Mouse (Mus musculus): Measurements from ENCODE around the gene Spata45. TPM values are rescaled to one million over a fixed set of nuclear protein-coding genes. Genes with fewer than 3 reads are reported as not detected.
"Not testable (repeated sequence)": the region's sequence is repeated elsewhere in the genome, so short reads cannot be mapped to it uniquely, and the experiment has no call there.

The Spata45 gene
- polyA plus RNA-seq, 1 experiment from 2014 or later, result not detected

DNA sequence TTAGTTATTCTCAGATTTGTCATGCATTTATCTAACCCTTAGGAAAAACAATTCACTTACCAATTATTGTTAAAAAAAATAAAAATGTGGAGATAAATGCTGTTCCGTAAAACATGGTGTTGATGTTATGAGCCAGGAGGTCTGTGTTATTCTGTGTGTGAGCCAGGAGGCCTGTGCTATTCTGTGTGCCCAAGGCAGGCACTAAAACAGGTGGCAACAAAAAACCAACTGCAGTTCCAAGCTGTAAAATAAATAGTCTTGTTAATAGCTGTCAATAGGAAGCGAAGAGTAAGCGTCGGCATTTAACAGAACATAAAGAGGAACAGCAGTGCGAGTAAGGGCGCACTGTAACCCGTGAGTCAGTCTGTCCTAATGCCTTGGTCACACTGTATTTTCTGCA is 15.4 kb upstream of the Spata45 start:
- H3K9me3 ChIP-seq (replicated peaks), result no peaks in the 10 kb centered on the region
- whole genome bisulfite sequencing, result 70% methylated on average over 7 of the region's 7 CpGs

GRCm38 (mm10) chr1:191023140-191023539 is 13.3 kb upstream of the Spata45 start:
- no peak overlapping the region for H3K27ac ChIP-seq (replicated peaks)
- no peaks in the 10 kb centered on the region for H3K9me3 ChIP-seq (replicated peaks)
- peaks cover 18% of the 10 kb centered on the region for H3K4me1 ChIP-seq
- H3K27me3 ChIP-seq, result no peaks in the 10 kb centered on the region
- ATAC-seq (ENCODE audit: insufficient number of reproducible peaks, low FRiP score, low TSS enrichment, low read depth), result no peak
- H3K9ac ChIP-seq, result no peak overlapping the region
- 0 out of 2 replicates have a peak, but pooled peaks cover 6% of the 10 kb centered on the region for H3K36me3 ChIP-seq
- WGBS, result 62% methylated on average over 2 of the region's 2 CpGs
- no peak overlapping the region for H3K4me3 ChIP-seq (replicated peaks)
- H3K4me2 ChIP-seq (replicated peaks), result no peak overlapping the region

More for the DNA sequence above, 15.4 kb upstream of the Spata45 start:
- Histone ChIP-seq H3K27ac (replicated peaks) (peak overlapping the region; percentile 23; the same call in 1 of the 2 replicates), H3K4me1 (peaks cover 11% of the 10 kb centered on the region; the same call in 1 of the 2 replicates), H3K4me2 (replicated peaks) (no peak overlapping the region), H3K4me3 (replicated peaks) (no peak overlapping the region), H3K27me3 (no peaks in the 10 kb centered on the region), H3K36me3 (peaks cover 12% of the 10 kb centered on the region; the same call in 1 of the 2 replicates), H3K9ac (no peak overlapping the region)
- no peak for ATAC-seq (ENCODE audit: insufficient number of reproducible peaks, low FRiP score, low TSS enrichment, low read depth)

GRCm38 (mm10) chr1:191023806-191024205 is 12.6 kb upstream of the Spata45 start:
- H3K4me2 ChIP-seq (replicated peaks); H3K27ac ChIP-seq (replicated peaks); H3K27me3 ChIP-seq; H3K9ac ChIP-seq; H3K4me3 ChIP-seq (replicated peaks); H3K9me3 ChIP-seq (replicated peaks); ATAC-seq (ENCODE audit: insufficient number of reproducible peaks, low FRiP score, low TSS enrichment, low read depth); H3K36me3 ChIP-seq: not testable (repeated sequence)
- peaks cover 18% of the 10 kb centered on the region for H3K4me1 ChIP-seq
- 92% methylated on average over 5 of the region's 6 CpGs for WGBS

GRCm38 (mm10) chr1:191025016-191026012 is 11.1 kb upstream of the Spata45 start:
- no peaks in the 10 kb centered on the region for H3K27me3 ChIP-seq
- ATAC-seq (ENCODE audit: insufficient number of reproducible peaks, low FRiP score, low TSS enrichment, low read depth), result peak; percentile 40; the same call in 1 of the 2 replicates
- peak overlapping the region; percentile 86 for H3K27ac ChIP-seq (replicated peaks)
- H3K9ac ChIP-seq, result peak overlapping the region; percentile 65
- H3K4me2 ChIP-seq (replicated peaks), result peak overlapping the region; percentile 89
- no peaks in the 10 kb centered on the region for H3K9me3 ChIP-seq (replicated peaks)
- H3K36me3 ChIP-seq, result 0 out of 2 replicates have a peak, but pooled peaks cover 6% of the 10 kb centered on the region
- 2% methylated on average over 69 of the region's 69 CpGs for WGBS
- peak overlapping the region; percentile 67 for H3K4me3 ChIP-seq (replicated peaks)
- H3K4me1 ChIP-seq, result peaks cover 18% of the 10 kb centered on the region

DNA sequence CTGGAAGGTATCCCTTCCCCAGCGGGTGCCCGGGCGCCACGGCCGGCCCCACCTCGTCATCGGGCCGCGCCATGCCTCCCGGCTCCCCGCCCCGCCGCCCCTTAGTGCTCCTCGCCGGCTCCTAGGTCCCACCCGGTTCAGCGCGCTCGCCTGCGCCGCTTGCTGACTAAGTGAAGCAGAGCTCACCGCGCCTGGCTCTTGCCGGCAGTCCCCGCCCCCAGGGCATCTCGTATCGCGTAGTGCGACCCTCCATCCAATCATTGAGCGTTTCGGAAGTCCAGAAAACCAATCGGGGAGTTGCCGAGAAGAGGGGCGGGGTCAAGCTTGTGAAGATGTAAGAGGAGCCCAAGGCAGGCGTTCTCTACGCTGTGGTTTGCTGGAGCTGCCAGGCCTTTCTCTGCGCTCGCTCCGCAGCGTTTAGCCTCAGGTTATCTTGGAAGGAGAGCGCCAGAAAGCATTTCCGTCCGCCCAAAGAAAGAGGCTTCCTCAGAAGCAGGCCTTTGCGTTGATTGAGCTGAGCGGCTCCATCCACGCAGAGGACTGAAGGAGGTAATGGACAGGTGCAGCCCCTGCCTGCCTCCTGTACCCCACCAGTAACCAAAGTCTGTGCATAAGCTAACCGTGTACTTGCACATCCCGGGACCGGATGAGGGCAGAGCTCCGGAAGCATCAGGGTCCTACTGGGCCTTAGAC is 10.3 kb upstream of the Spata45 start, which contains the start of gene Flvcr1:
TSS of gene Flvcr1 (minus strand) at position 138 of the 693 bp plus-strand sequence.
- Histone ChIP-seq H3K27ac (replicated peaks) (peak within 1 kb of the TSS; percentile 86), H3K9me3 (replicated peaks) (no peaks in the 10 kb centered on the region), H3K9ac (peak within 1 kb of the TSS; percentile 65), H3K4me3 (replicated peaks) (peak within 1 kb of the TSS; percentile 67), H3K4me1 (peaks cover 18% of the 10 kb centered on the region), H3K4me2 (replicated peaks) (peak within 1 kb of the TSS; percentile 89), H3K27me3 (no peaks in the 10 kb centered on the region), H3K36me3 (0 out of 2 replicates have a peak, but pooled peaks cover 6% of the 10 kb centered on the region)
- under 1% methylated on average over 50 of the region's 50 CpGs for WGBS
- peak; percentile 99 for ATAC-seq (ENCODE audit: insufficient number of reproducible peaks, low FRiP score, low TSS enrichment, low read depth)

GRCm38 (mm10) chr1:191030182-191030581 is 6.3 kb upstream of the Spata45 start:
- peaks cover 11% of the 10 kb centered on the region for H3K4me1 ChIP-seq
- H3K4me3 ChIP-seq (replicated peaks), result no peak overlapping the region
- WGBS, result 53% methylated on average over 10 of the region's 10 CpGs
- H3K4me2 ChIP-seq (replicated peaks), result no peak overlapping the region
- no peak overlapping the region for H3K27ac ChIP-seq (replicated peaks)
- H3K9me3 ChIP-seq (replicated peaks), result no peaks in the 10 kb centered on the region
- ATAC-seq (ENCODE audit: insufficient number of reproducible peaks, low FRiP score, low TSS enrichment, low read depth), result no peak
- H3K27me3 ChIP-seq, result no peaks in the 10 kb centered on the region
- H3K36me3 ChIP-seq, result no peaks in the 10 kb centered on the region
- no peak overlapping the region for H3K9ac ChIP-seq

GRCm38 (mm10) chr1:191030922-191031425 is 5.5 kb upstream of the Spata45 start:
- H3K36me3 ChIP-seq; H3K9ac ChIP-seq; ATAC-seq (ENCODE audit: insufficient number of reproducible peaks, low FRiP score, low TSS enrichment, low read depth); H3K4me1 ChIP-seq; H3K9me3 ChIP-seq (replicated peaks); H3K27ac ChIP-seq (replicated peaks); H3K4me3 ChIP-seq (replicated peaks); H3K27me3 ChIP-seq; H3K4me2 ChIP-seq (replicated peaks): not testable (repeated sequence)
- WGBS, result 57% methylated on average over 6 of the region's 6 CpGs

GRCm38 (mm10) chr1:191035649-191036048 is 790 bp upstream of the Spata45 start:
- no peak for ATAC-seq (ENCODE audit: insufficient number of reproducible peaks, low FRiP score, low TSS enrichment, low read depth)
- no peaks in the 10 kb centered on the region for H3K9me3 ChIP-seq (replicated peaks)
- no peak overlapping the region for H3K4me2 ChIP-seq (replicated peaks)
- no peaks in the 10 kb centered on the region for H3K36me3 ChIP-seq
- no peaks in the 10 kb centered on the region for H3K4me1 ChIP-seq
- H3K27ac ChIP-seq (replicated peaks), result no peak overlapping the region
- whole genome bisulfite sequencing, result 35% methylated on average over 4 of the region's 4 CpGs
- H3K4me3 ChIP-seq (replicated peaks), result no peak overlapping the region
- no peaks in the 10 kb centered on the region for H3K27me3 ChIP-seq
- H3K9ac ChIP-seq, result no peak overlapping the region

- H3K27ac ChIP-seq (replicated peaks), result no peak overlapping the region
- H3K4me3 ChIP-seq (replicated peaks), result no peak overlapping the region
- 92% methylated on average over 4 of the region's 4 CpGs for WGBS
- no peaks in the 10 kb centered on the region for H3K36me3 ChIP-seq
- no peak overlapping the region for H3K9ac ChIP-seq
- no peaks in the 10 kb centered on the region for H3K4me1 ChIP-seq
- H3K9me3 ChIP-seq (replicated peaks), result no peaks in the 10 kb centered on the region
- ATAC-seq (ENCODE audit: insufficient number of reproducible peaks, low FRiP score, low TSS enrichment, low read depth), result no peak
- H3K4me2 ChIP-seq (replicated peaks), result no peak overlapping the region
- H3K27me3 ChIP-seq, result no peaks in the 10 kb centered on the region
These were observed 1.6 kb downstream of the Spata45 start for GRCm38 (mm10) chr1:191037999-191038398.

GRCm38 (mm10) chr1:191041352-191041751 is 4.9 kb downstream of the Spata45 start:
- H3K9ac ChIP-seq, result no peak overlapping the region
- no peak overlapping the region for H3K4me2 ChIP-seq (replicated peaks)
- no peaks in the 10 kb centered on the region for H3K9me3 ChIP-seq (replicated peaks)
- no peaks in the 10 kb centered on the region for H3K36me3 ChIP-seq
- ATAC-seq (ENCODE audit: insufficient number of reproducible peaks, low FRiP score, low TSS enrichment, low read depth), result no peak
- H3K4me1 ChIP-seq, result no peaks in the 10 kb centered on the region
- H3K4me3 ChIP-seq (replicated peaks), result no peak overlapping the region
- no peak overlapping the region for H3K27ac ChIP-seq (replicated peaks)
- H3K27me3 ChIP-seq, result no peaks in the 10 kb centered on the region

DNA sequence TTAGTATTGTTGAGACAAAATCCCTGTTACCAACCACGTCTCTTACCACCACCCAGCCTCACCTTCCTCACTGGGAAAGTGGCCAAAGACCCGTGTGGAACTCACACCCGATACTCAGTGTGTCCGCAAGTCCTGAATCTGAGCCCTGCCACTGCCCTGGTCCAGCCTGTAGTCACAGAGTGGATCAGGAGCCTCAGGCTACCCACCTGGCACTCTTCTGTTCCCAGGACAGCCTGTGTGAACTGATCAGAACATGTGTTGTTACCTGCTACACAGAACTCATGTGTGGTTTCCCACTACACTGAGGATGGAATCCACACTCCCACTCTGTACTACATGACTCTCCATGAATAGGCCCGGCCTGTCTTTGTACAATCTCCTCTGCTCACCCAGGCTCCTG is 5.7 kb downstream of the Spata45 start:
- H3K4me3 ChIP-seq (replicated peaks), result no peak overlapping the region
- WGBS, result 71% methylated on average over 5 of the region's 5 CpGs
- H3K4me2 ChIP-seq (replicated peaks), result no peak overlapping the region
- no peaks in the 10 kb centered on the region for H3K4me1 ChIP-seq
- no peak overlapping the region for H3K27ac ChIP-seq (replicated peaks)
- no peaks in the 10 kb centered on the region for H3K36me3 ChIP-seq
- ATAC-seq (ENCODE audit: insufficient number of reproducible peaks, low FRiP score, low TSS enrichment, low read depth), result no peak
- H3K9me3 ChIP-seq (replicated peaks), result no peaks in the 10 kb centered on the region
- H3K9ac ChIP-seq, result no peak overlapping the region
- no peaks in the 10 kb centered on the region for H3K27me3 ChIP-seq
